Mouse (Mus musculus): ENCODE data around the gene Smarcd3. TPM values are rescaled to one million over a fixed set of nuclear protein-coding genes. Genes with fewer than 3 reads are reported as not detected.

Smarcd3 gene
- 1.4 TPM for polyA plus RNA-seq (2017; shearing (Covaris generic))

GRCm38 (mm10) chr5:24623986-24624821 is at the start of gene Smarcd3:
Gene Smarcd3 (minus strand): TSS chr5:24624411.

DNA sequence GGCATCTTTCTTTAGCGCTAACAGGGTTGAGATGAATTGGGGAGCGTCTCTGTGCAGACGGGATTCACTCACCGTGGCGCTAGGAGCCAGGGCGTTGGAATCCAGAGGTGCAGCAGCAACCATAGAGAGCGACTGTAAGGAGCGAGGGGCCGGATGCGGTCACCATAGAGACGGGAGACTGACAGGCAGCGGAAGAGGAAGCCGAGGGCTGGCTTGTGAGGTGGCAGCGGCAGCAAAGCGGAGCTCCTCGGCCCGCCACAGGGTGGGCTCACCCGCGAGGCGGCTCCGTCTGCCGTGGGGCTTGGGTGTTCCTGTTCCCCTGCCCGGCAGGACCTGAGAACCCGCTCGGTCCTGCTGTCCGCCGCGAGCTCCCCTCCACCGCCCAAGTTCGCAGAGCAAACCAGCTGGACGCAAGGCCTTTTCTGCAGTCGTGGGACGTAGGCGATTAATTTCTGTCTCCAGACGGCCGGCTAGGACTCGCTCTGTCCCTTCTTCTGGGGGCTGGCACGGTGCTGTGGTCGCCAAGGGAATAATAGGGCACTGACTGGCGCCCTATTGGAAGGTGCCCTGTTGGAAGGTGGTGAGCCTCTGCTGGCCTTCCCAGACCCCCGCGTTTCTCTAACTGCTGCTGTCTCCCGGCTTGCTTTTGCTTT is 37.5 kb downstream of the Smarcd3 start, which contains the start of gene Chpf2:
Gene Chpf2, plus strand, starts transcription at position 195 of the 653 bp plus-strand sequence.

GRCm38 (mm10) chr5:24577183-24577929 is 46.9 kb downstream of the Smarcd3 start, which contains the start of gene Abcf2:
Gene Abcf2 (minus strand): TSS chr5:24577467.

GRCm38 (mm10) chr5:24556709-24557108 is 67.5 kb downstream of the Smarcd3 start, which contains the start of gene 4931409K22Rik:
Gene 4931409K22Rik (minus strand): TSS chr5:24556809.

Other genes with a start within 250 kb of the Smarcd3 start
- 0.64 TPM for gene Atg9b, start 232.3 kb downstream of the Smarcd3 start, polyA plus RNA-seq (2017; shearing (Covaris generic))
- gene Abcb8, start 230.7 kb downstream of the Smarcd3 start, polyA plus RNA-seq (2017; shearing (Covaris generic)), result 33.1 TPM
- not detected for gene Asic3, start 211.0 kb downstream of the Smarcd3 start, polyA plus RNA-seq (2017; shearing (Covaris generic))
- 98.4 TPM for gene Cdk5, start 200.9 kb downstream of the Smarcd3 start, polyA plus RNA-seq (2017; shearing (Covaris generic))
- 45.0 TPM for gene Slc4a2, start 200.6 kb downstream of the Smarcd3 start, polyA plus RNA-seq (2017; shearing (Covaris generic))
- 119 TPM for gene Fastk, start 179.1 kb downstream of the Smarcd3 start, polyA plus RNA-seq (2017; shearing (Covaris generic))
- 84.0 TPM for gene Tmub1, start 176.6 kb downstream of the Smarcd3 start, polyA plus RNA-seq (2017; shearing (Covaris generic))
- 5.4 TPM for gene Agap3, start 172.2 kb downstream of the Smarcd3 start, polyA plus RNA-seq (2017; shearing (Covaris generic))
- 0.10 TPM for gene Gbx1, start 97.2 kb downstream of the Smarcd3 start, polyA plus RNA-seq (2017; shearing (Covaris generic))
- gene Asb10, start 83.4 kb downstream of the Smarcd3 start, polyA plus RNA-seq (2017; shearing (Covaris generic)), result not detected
- gene 4931409K22Rik, start 67.6 kb downstream of the Smarcd3 start, polyA plus RNA-seq (2017; shearing (Covaris generic)), result not detected
- gene Abcf2, start 46.9 kb downstream of the Smarcd3 start, polyA plus RNA-seq (2017; shearing (Covaris generic)), result 84.9 TPM
- gene Chpf2, start 37.7 kb downstream of the Smarcd3 start, polyA plus RNA-seq (2017; shearing (Covaris generic)), result 38.7 TPM
- 91.7 TPM for gene Nub1, start 61.1 kb upstream of the Smarcd3 start, polyA plus RNA-seq (2017; shearing (Covaris generic))
- 0.18 TPM for gene Wdr86, start 106.3 kb upstream of the Smarcd3 start, polyA plus RNA-seq (2017; shearing (Covaris generic))
- gene Crygn, start 133.6 kb upstream of the Smarcd3 start, polyA plus RNA-seq (2017; shearing (Covaris generic)), result 1.0 TPM
- 84.5 TPM for gene Rheb, start 218.2 kb upstream of the Smarcd3 start, polyA plus RNA-seq (2017; shearing (Covaris generic))